Mouse (Mus musculus): Measurements from ENCODE around the gene 4430402I18Rik.

4430402I18Rik gene

GRCm38 (mm10) chr19:28989515-28989914 is 21.9 kb upstream of the 4430402I18Rik start:
- no peak for TF ChIP-seq GATA4 (IDR thresholded peaks at IDR 0.05; ENCODE audit: insufficient replicate concordance, low read length)

GRCm38 (mm10) chr19:28982617-28983016 is 15.0 kb upstream of the 4430402I18Rik start:
- TF ChIP-seq GATA4 (IDR thresholded peaks at IDR 0.05; ENCODE audit: insufficient replicate concordance, low read length): no peak

- TF ChIP-seq GATA4 (IDR thresholded peaks at IDR 0.05; ENCODE audit: insufficient replicate concordance, low read length): peak; percentile 23; the same call in 1 of the 2 replicates
Measured at GRCm38 (mm10) chr19:28974862-28975611, 7.4 kb upstream of the 4430402I18Rik start.

- TF ChIP-seq GATA4 (IDR thresholded peaks at IDR 0.05; ENCODE audit: insufficient replicate concordance, low read length): no peak
Measured at GRCm38 (mm10) chr19:28970251-28970650, 2.7 kb upstream of the 4430402I18Rik start.

GRCm38 (mm10) chr19:28969231-28969630 is 1.6 kb upstream of the 4430402I18Rik start:
- no peak for TF ChIP-seq GATA4 (IDR thresholded peaks at IDR 0.05; ENCODE audit: insufficient replicate concordance, low read length)

GRCm38 (mm10) chr19:28968178-28968577 is 578 bp upstream of the 4430402I18Rik start:
- no peak for TF ChIP-seq GATA4 (IDR thresholded peaks at IDR 0.05; ENCODE audit: insufficient replicate concordance, low read length)

- no peak for TF ChIP-seq GATA4 (IDR thresholded peaks at IDR 0.05; ENCODE audit: insufficient replicate concordance, low read length)
Measured at GRCm38 (mm10) chr19:28964552-28964903, 3.1 kb downstream of the 4430402I18Rik start.

GRCm38 (mm10) chr19:28963842-28964551 is 3.6 kb downstream of the 4430402I18Rik start, which contains the start of gene Plpp6:
TSS of gene Plpp6 (plus strand) at chr19:28963953.
- TF ChIP-seq GATA4 (IDR thresholded peaks at IDR 0.05; ENCODE audit: insufficient replicate concordance, low read length): no peak

GRCm38 (mm10) chr19:28963513-28963841 is 4.1 kb downstream of the 4430402I18Rik start:
- no peak for TF ChIP-seq GATA4 (IDR thresholded peaks at IDR 0.05; ENCODE audit: insufficient replicate concordance, low read length)

GRCm38 (mm10) chr19:28963113-28963512 is 4.5 kb downstream of the 4430402I18Rik start:
- TF ChIP-seq GATA4 (IDR thresholded peaks at IDR 0.05; ENCODE audit: insufficient replicate concordance, low read length): no peak

GRCm38 (mm10) chr19:28951251-28951650 is 16.3 kb downstream of the 4430402I18Rik start:
- no peak for TF ChIP-seq GATA4 (IDR thresholded peaks at IDR 0.05; ENCODE audit: insufficient replicate concordance, low read length)

- no peak for TF ChIP-seq GATA4 (IDR thresholded peaks at IDR 0.05; ENCODE audit: insufficient replicate concordance, low read length)
Measured at GRCm38 (mm10) chr19:28947311-28947710, 20.3 kb downstream of the 4430402I18Rik start.

GRCm38 (mm10) chr19:28946782-28947181 is 20.8 kb downstream of the 4430402I18Rik start:
- TF ChIP-seq GATA4 (IDR thresholded peaks at IDR 0.05; ENCODE audit: insufficient replicate concordance, low read length): no peak

GRCm38 (mm10) chr19:28941271-28941670 is 26.3 kb downstream of the 4430402I18Rik start:
- no peak for TF ChIP-seq GATA4 (IDR thresholded peaks at IDR 0.05; ENCODE audit: insufficient replicate concordance, low read length)

- no peak for TF ChIP-seq GATA4 (IDR thresholded peaks at IDR 0.05; ENCODE audit: insufficient replicate concordance, low read length)
Measured at GRCm38 (mm10) chr19:28940135-28940874, 27.3 kb downstream of the 4430402I18Rik start.

GRCm38 (mm10) chr19:28934897-28935296 is 32.7 kb downstream of the 4430402I18Rik start:
- no peak for TF ChIP-seq GATA4 (IDR thresholded peaks at IDR 0.05; ENCODE audit: insufficient replicate concordance, low read length)
